Mouse (Mus musculus) neural tube, embryonic 15.5 days (tissue): ENCODE data around the gene Gm20388. TPM values are rescaled to one million over a fixed set of nuclear protein-coding genes. Genes with fewer than 3 reads are reported as not detected.

ENCODE experiments used
- ATAC-seq: fragments of 200-750 bp; cut with Nextera tagmentation; 2 replicates; pipeline ENCODE4 v1.8.0; 2017; ENCODE audit warnings: mild to moderate bottlenecking, moderate TSS enrichment, moderate library complexity; ENCODE audit not compliant: low FRiP score
- H3K27ac ChIP-seq: fragments of 300-500 bp; sonication (generic); replicated peaks from 2 replicates; pipeline ENCODE4 v1.5.1; 2015; ENCODE audit warnings: mild to moderate bottlenecking, inconsistent platforms
- H3K27me3 ChIP-seq: fragments of 300-500 bp; sonication (generic); replicated peaks from 2 replicates; pipeline ENCODE4 v1.6.1; 2015; ENCODE audit warnings: inconsistent platforms
- H3K36me3 ChIP-seq: fragments of 300-500 bp; sonication (generic); 2 replicates; pipeline ENCODE4 v1.6.1; 2015; ENCODE audit warnings: inconsistent platforms
- H3K4me1 ChIP-seq: fragments of 300-500 bp; sonication (generic); 2 replicates; pipeline ENCODE4 v1.6.1; 2015; ENCODE audit warnings: inconsistent platforms
- H3K4me2 ChIP-seq: fragments of 300-500 bp; sonication (generic); 2 replicates; pipeline ENCODE4 v1.6.1; 2015; ENCODE audit warnings: inconsistent platforms, mild to moderate bottlenecking, moderate library complexity
- H3K4me3 ChIP-seq: fragments of 300-500 bp; sonication (generic); replicated peaks from 2 replicates; pipeline ENCODE4 v1.5.1; 2015; ENCODE audit warnings: mild to moderate bottlenecking, inconsistent platforms
- H3K9ac ChIP-seq: fragments of 300-500 bp; sonication (generic); replicated peaks from 2 replicates; pipeline ENCODE4 v1.6.1; 2015; ENCODE audit warnings: mild to moderate bottlenecking, inconsistent platforms
- H3K9me3 ChIP-seq: fragments of 300-500 bp; sonication (generic); replicated peaks from 2 replicates; pipeline ENCODE4 v1.6.1; 2016; ENCODE audit warnings: inconsistent platforms
- WGBS: fragments of 180-500 bp; shearing (Covaris S2); methylation state at CpG from one replicate; pipeline ENCODE4 v1.1.7; 2015; ENCODE audit warnings: mixed read lengths; 5-methylcytosine and 5-hydroxymethylcytosine counted together
- polyA plus RNA-seq: library from polyadenylated mRNA; unstranded; fragments of >200 nt; fragmentation: Nextera tagmentation; extraction: Ambion mirVana; gene quantifications from 2 replicates; pipeline ENCODE4 v1.2.1, GENCODE M21; 2015

Gene Gm20388
- polyA plus RNA-seq, 1 experiment from 2014 or later = not detected

DNA sequence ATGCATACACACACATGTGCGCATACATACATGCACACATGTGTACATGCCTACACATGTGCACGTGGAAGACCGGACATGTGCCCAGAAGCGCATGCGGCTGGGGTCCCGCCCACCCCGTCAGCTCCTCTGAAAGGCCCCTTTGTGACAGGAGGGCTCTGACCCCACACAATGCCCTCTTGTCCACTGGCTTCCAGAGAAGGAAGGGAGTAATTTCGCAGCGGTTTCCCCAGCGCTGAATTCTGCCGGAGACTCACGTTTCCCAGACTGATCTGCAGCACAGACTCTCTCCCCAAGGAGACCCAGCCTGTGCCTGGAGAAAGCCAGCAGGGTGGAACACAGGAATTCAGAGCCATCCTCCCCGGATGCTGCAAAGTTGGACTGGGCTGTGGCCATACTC is 1153.0 kb downstream of the Gm20388 start:
- Histone ChIP-seq H3K9ac (no peak overlapping the region), H3K4me2 (peak overlapping the region; percentile 13; the same call in 1 of the 2 replicates), H3K27ac (no peak overlapping the region), H3K9me3 (no peaks in the 10 kb centered on the region), H3K27me3 (peaks cover 36% of the 10 kb centered on the region), H3K36me3 (no peaks in the 10 kb centered on the region), H3K4me1 (peaks cover 20% of the 10 kb centered on the region), H3K4me3 (no peak overlapping the region)
- 31% methylated on average over 13 of the region's 13 CpGs for WGBS
- ATAC-seq = no peak

DNA sequence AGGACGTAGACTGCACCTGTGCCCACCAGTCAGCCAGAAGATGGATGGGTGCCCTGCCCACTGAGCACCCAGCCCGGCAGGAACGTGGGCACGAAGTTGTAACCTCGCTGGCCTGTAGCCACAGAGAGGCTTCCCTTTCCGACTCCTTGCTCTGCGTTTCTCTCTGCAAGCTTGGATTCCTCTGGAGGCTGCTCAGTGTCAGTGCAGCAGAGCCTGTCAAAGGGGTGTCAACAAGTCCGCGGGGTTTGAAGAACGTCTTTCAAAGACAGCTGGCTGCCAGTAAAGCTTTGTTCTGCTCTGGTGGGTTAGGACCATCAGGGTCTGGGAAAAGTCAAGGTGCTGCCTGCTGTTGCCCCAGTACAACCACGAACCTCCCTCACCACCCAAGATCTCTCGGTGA is 1160.8 kb downstream of the Gm20388 start:
- H3K4me1 ChIP-seq = peaks cover 6% of the 10 kb centered on the region; the same call in 1 of the 2 replicates
- H3K9me3 ChIP-seq = 0 out of 2 replicates have a peak, but pooled peaks cover 4% of the 10 kb centered on the region
- no peak overlapping the region for H3K4me2 ChIP-seq
- H3K4me3 ChIP-seq = no peak overlapping the region
- H3K27ac ChIP-seq = no peak overlapping the region
- H3K27me3 ChIP-seq = peaks cover 87% of the 10 kb centered on the region
- no peaks in the 10 kb centered on the region for H3K36me3 ChIP-seq
- no peak overlapping the region for H3K9ac ChIP-seq
- WGBS = 1% methylated on average over 12 of the region's 12 CpGs
- no peak for ATAC-seq

DNA sequence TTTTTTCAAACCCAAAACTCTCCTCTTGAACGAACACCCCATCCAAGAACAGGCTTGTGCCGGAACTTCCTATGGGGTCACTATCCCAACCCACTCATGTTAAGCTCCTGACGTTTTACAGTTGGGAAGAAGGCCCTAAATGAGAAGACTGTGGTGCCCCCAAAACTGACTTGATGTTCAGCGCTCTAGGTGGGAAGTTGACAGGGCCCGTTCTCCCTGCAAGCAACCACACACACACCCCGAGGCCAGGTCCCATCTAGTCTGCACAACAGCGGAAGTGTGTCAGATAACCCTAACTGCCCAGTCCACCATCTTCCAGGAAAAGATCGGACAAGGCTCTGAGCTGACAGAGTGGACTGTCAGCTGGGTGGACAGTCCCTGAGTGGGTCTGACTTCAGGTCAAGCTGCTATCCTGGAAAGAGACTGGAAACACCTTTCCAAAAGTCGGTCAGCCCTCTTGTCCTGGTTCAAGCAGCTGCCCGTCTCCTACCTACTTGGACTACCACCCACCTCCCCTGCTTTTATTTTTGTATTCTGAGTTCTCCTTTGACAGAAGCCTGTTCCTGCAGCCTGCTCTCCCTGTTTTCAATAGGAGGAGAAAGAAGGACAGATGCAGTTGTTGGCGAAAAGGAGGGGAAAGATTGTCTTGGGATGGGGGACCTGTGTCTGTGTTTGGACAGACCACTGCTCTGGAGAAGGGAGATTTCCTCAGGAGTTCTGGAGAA is 1161.9 kb downstream of the Gm20388 start:
- no peak overlapping the region for H3K27ac ChIP-seq
- H3K36me3 ChIP-seq = no peaks in the 10 kb centered on the region
- no peak for ATAC-seq
- peaks cover 6% of the 10 kb centered on the region; the same call in 1 of the 2 replicates for H3K4me1 ChIP-seq
- WGBS = 10% methylated on average over 11 of the region's 11 CpGs
- H3K27me3 ChIP-seq = peaks cover 92% of the 10 kb centered on the region
- H3K4me3 ChIP-seq = no peak overlapping the region
- 0 out of 2 replicates have a peak, but pooled peaks cover 4% of the 10 kb centered on the region for H3K9me3 ChIP-seq
- no peak overlapping the region for H3K4me2 ChIP-seq
- no peak overlapping the region for H3K9ac ChIP-seq

DNA sequence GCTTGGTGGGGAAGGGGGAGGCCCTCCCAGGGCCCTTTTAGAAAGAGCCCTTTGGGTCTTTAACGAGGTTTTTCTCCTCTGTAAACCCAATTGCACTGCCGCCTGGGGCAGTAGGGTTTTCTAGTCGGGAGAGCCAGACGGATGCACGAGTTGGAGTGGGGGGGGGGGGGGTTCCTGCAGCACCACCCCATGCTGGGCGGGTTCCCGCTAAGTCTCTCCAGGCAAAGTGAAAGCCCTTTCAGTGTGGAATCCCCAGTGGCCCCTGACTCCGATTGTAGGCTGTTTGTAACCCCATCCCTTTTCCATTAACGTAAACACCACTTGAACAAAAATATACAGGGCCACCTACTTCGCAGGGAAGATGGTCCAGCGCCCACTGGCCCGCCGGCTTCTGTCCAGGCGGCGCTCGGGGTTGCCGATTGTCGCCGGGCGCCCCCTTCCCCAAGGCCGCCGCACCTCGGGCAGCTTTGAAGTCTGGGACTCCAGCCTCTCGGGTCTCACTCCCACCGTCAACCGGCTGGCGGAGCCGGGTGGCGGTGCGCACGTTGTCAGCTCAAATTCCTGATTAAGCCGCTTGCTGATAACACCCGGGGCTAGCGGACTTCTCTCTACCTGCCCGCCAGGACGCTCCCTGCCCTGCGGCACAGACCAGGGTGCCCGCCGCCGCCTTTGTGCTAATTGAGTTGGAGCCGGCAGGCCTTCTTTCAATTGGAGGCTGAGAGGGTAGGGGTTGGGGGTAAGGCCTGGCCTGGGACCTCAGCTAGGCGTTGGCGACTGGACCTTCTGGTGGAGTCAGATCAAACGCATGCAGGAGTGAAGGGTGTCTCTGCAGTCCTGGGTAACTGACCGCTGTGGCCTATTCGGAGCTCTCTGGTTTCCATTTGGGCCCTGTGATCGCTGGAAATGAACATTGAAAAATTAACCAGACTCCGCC is 1162.8 kb downstream of the Gm20388 start:
- no peak overlapping the region for H3K4me3 ChIP-seq
- no peak overlapping the region for H3K9ac ChIP-seq
- WGBS = 1% methylated on average over 48 of the region's 48 CpGs
- H3K4me1 ChIP-seq = peaks cover 6% of the 10 kb centered on the region; the same call in 1 of the 2 replicates
- H3K9me3 ChIP-seq = 0 out of 2 replicates have a peak, but pooled peaks cover 4% of the 10 kb centered on the region
- peak overlapping the region; percentile 17; the same call in 1 of the 2 replicates for H3K4me2 ChIP-seq
- ATAC-seq = no peak
- peaks cover 94% of the 10 kb centered on the region for H3K27me3 ChIP-seq
- H3K27ac ChIP-seq = no peak overlapping the region
- H3K36me3 ChIP-seq = no peaks in the 10 kb centered on the region

DNA sequence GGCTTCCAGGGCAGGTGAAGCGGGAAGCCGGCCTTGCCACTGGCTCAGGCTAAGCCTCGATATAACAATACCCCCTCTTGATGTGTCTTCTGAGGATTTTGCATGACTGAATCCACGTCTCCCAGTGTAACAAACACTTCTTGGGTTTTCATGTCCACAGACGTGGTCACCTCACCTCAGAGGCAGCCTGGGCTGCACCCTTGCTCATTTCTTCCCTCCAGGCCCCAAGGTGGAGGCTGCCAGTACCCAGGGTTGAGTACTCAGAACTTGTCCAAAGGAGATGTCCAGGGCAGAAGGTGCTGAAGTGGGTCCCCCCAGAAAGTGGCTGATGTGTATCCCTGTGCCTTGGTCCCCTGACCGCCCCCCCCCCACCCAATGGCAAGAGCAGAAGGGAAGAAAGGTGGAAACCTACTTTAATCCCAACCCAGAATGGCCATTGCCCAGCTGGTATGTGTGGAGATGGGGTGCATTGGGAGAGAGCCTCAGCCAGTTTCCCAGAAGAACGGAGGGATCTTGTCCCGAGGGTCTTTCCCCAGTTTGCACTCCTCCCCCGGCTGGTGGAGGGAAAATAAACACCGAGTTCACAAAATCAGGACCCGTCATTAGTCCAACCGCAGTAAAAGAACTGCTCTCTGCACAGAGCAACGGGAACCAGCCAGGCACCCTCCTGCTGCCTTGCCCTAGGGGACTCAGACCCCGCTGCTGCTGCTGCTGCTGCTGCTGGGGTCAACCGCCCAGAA is 1163.6 kb downstream of the Gm20388 start:
- H3K4me3 ChIP-seq = no peak overlapping the region
- WGBS = 3% methylated on average over 15 of the region's 15 CpGs
- H3K4me1 ChIP-seq = peaks cover 6% of the 10 kb centered on the region; the same call in 1 of the 2 replicates
- H3K27ac ChIP-seq = no peak overlapping the region
- no peak for ATAC-seq
- no peaks in the 10 kb centered on the region for H3K36me3 ChIP-seq
- no peak overlapping the region for H3K9ac ChIP-seq
- H3K4me2 ChIP-seq = no peak overlapping the region
- H3K27me3 ChIP-seq = peaks cover 94% of the 10 kb centered on the region
- 0 out of 2 replicates have a peak, but pooled peaks cover 4% of the 10 kb centered on the region for H3K9me3 ChIP-seq

DNA sequence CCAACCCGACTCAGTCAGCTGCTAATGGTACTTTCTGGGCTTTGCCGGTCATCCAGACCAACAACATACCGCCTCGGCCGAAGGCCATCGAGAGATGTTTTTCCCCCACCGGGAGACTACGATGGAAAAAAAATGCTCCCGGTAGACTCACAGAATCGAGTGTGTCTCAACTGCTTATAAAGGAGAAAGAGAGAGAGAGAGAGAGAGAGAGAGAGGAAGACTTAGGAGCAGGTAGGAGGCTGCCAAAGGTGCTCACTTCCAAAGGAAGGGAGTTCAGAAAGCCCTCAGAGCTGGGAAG is 1164.2 kb downstream of the Gm20388 start:
- no peak overlapping the region for H3K9ac ChIP-seq
- H3K9me3 ChIP-seq = 0 out of 2 replicates have a peak, but pooled peaks cover 4% of the 10 kb centered on the region
- H3K27ac ChIP-seq = no peak overlapping the region
- H3K36me3 ChIP-seq = no peaks in the 10 kb centered on the region
- H3K27me3 ChIP-seq = peaks cover 94% of the 10 kb centered on the region
- no peak overlapping the region for H3K4me2 ChIP-seq
- H3K4me3 ChIP-seq = no peak overlapping the region
- under 1% methylated on average over 10 of the region's 10 CpGs for WGBS
- no peak for ATAC-seq
- H3K4me1 ChIP-seq = peaks cover 6% of the 10 kb centered on the region; the same call in 1 of the 2 replicates

DNA sequence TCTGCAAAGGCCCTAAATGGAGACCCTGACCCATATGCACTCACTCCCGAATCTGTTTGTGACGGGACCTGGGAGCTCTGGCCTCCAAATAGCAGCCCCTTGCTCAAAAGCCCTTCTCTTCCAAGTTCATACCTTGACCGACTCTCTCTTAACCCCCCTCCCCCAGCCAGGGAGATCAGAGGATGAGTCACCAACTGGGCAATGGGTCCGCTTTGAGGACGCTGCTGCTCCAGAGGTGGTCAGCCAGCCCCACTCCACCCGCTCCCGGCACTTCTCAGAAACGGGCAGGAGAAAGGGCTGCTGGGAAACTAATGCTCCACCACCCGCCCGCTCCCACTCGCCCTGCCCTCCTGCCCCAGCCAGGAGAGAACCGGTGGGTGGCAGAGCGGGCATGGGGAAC is 1165.3 kb downstream of the Gm20388 start:
- Histone ChIP-seq H3K27me3 (peaks cover 94% of the 10 kb centered on the region), H3K9me3 (0 out of 2 replicates have a peak, but pooled peaks cover 4% of the 10 kb centered on the region), H3K9ac (no peak overlapping the region), H3K4me2 (no peak overlapping the region), H3K36me3 (no peaks in the 10 kb centered on the region), H3K27ac (no peak overlapping the region), H3K4me3 (no peak overlapping the region), H3K4me1 (peaks cover 6% of the 10 kb centered on the region; the same call in 1 of the 2 replicates)
- WGBS = 3% methylated on average over 13 of the region's 13 CpGs
- ATAC-seq = no peak

DNA sequence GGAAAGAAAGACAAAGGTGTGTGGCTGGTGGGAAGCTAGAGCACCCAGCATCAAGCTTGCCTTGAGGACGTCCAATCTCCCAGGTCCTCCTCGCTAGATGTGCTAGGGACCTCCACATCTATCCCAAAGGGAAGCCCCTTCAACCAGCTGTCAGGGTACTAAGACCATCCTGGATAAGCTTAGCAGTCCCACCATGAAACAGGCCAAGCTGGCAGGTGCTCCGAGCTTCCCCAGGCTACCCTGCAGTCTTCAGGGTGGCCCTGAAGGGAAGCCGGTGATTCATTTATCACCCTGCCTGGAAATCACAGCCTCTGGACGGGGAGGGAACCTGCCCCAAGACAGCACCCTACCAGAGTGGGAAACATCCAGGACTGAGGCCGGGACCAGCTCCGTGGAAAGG is 1165.9 kb downstream of the Gm20388 start:
- Histone ChIP-seq H3K36me3 (no peaks in the 10 kb centered on the region), H3K4me1 (peaks cover 6% of the 10 kb centered on the region; the same call in 1 of the 2 replicates), H3K9ac (no peak overlapping the region), H3K9me3 (0 out of 2 replicates have a peak, but pooled peaks cover 4% of the 10 kb centered on the region), H3K4me3 (no peak overlapping the region), H3K27ac (no peak overlapping the region), H3K4me2 (no peak overlapping the region), H3K27me3 (peaks cover 94% of the 10 kb centered on the region)
- WGBS = 5% methylated on average over 7 of the region's 7 CpGs
- no peak for ATAC-seq

DNA sequence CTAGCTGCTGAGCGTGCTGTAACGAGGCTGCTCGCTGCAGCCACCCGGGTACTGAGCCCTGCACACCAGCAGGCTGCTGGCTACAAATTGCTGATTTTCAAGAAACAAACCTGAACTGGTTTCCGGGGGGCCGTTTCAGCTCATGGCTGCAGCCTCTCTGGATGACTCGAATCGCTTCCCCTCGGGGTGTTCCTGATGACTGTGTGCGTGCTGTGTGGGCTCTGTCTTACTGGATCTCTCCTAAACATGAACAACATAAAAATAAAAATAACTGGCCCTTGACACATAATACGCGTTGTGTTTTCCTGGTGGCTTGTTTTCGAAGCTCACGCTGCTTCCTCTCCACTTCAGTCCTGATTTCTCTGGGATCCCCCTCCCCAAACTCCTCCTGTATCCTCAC is 1168.1 kb downstream of the Gm20388 start:
- H3K9ac ChIP-seq = no peak overlapping the region
- H3K4me1 ChIP-seq = peaks cover 11% of the 10 kb centered on the region
- no peak for ATAC-seq
- 3% methylated on average over 14 of the region's 14 CpGs for WGBS
- H3K27me3 ChIP-seq = peaks cover 95% of the 10 kb centered on the region
- no peak overlapping the region for H3K4me3 ChIP-seq
- no peak overlapping the region for H3K27ac ChIP-seq
- H3K4me2 ChIP-seq = no peak overlapping the region
- no peaks in the 10 kb centered on the region for H3K36me3 ChIP-seq
- 0 out of 2 replicates have a peak, but pooled peaks cover 4% of the 10 kb centered on the region for H3K9me3 ChIP-seq

DNA sequence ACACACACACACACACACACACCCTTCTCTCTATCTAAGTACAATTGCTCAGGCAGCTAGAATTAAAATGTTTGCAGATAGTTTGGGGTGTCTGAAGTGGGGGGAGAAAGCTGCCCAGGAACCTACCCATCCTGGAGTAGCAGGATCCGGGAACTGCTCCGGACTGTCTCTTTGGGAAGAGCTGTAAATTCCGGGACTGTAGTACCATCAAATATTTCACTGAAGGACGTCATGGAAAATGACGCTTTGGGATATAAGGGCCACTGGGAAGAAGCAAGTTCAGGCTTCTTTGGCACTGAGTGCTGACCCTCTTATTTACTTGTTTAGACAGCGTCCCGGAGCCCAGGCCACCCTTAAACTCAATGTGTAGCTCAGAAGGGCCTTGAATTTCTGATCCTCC is 1168.6 kb downstream of the Gm20388 start:
- no peak overlapping the region for H3K4me3 ChIP-seq
- peaks cover 16% of the 10 kb centered on the region for H3K4me1 ChIP-seq
- H3K36me3 ChIP-seq = no peaks in the 10 kb centered on the region
- WGBS = 3% methylated on average over 7 of the region's 7 CpGs
- H3K4me2 ChIP-seq = no peak overlapping the region
- 0 out of 2 replicates have a peak, but pooled peaks cover 4% of the 10 kb centered on the region for H3K9me3 ChIP-seq
- no peak overlapping the region for H3K9ac ChIP-seq
- H3K27ac ChIP-seq = no peak overlapping the region
- H3K27me3 ChIP-seq = peaks cover 94% of the 10 kb centered on the region
- no peak for ATAC-seq

DNA sequence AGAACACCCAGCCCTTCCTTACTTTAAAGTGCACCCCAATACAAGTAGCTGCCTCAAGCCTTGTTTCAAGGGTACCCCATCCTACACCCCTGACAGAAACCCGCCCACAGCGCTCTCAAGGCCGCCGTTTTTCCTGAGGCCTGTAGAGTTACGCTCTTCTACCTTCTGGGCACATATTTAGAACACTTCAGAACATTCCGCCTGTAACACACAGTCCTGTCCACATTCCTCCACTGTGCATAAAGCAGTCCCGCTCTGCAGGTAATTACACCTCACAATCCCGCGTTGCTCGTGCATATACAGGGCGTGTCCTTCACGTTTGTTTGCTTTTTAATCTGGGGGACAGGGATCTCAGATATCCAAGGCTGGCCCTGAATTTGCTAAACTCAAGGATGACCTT is 1169.3 kb downstream of the Gm20388 start:
- H3K9me3 ChIP-seq = 0 out of 2 replicates have a peak, but pooled peaks cover 4% of the 10 kb centered on the region
- no peaks in the 10 kb centered on the region for H3K36me3 ChIP-seq
- no peak overlapping the region for H3K4me2 ChIP-seq
- no peak overlapping the region for H3K27ac ChIP-seq
- H3K9ac ChIP-seq = no peak overlapping the region
- no peak overlapping the region for H3K4me3 ChIP-seq
- H3K27me3 ChIP-seq = peaks cover 94% of the 10 kb centered on the region
- H3K4me1 ChIP-seq = peaks cover 23% of the 10 kb centered on the region
- WGBS = 5% methylated on average over 12 of the region's 12 CpGs
- no peak for ATAC-seq
